Mouse (Mus musculus) gastrocnemius, postnatal 25 days (tissue): ENCODE data around the gene Gfm2. TPM values are rescaled to one million over a fixed set of nuclear protein-coding genes. Genes with fewer than 3 reads are reported as not detected.

Experiments used
- DNase-seq: peaks from one replicate; pipeline ENCODE4 v3.0.0; 2022
- total RNA-seq, 2 experiments: library from RNA; stranded (reverse); gene quantifications; 1 replicate in 1 of 2; 2 replicates in 1 of 2; pipeline ENCODE4 v1.2.3; 2021

The Gfm2 gene
- total RNA-seq, 2 experiments from 2014 or later = 42.7 to 48.2 TPM

DNA sequence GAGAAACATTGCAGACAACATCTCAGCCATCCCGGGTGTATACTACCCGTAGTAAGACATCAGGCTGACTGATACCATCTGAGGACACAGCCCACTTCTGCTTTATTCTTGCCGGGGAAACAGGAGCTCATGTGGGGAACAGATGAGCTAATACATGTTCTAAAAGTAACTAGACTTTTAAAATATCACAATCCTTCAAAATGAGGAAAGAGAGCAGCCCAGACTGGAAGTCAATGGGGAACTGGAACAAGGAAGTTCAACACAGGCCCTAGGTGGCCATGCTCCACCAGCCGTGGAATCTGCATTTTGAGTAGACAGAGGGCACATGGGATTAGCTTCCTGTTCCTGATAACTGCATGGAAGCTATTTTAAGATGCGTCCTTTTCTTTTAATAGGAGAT is 50.0 kb downstream of the Gfm2 start:
- DNase-seq = no peak

DNA sequence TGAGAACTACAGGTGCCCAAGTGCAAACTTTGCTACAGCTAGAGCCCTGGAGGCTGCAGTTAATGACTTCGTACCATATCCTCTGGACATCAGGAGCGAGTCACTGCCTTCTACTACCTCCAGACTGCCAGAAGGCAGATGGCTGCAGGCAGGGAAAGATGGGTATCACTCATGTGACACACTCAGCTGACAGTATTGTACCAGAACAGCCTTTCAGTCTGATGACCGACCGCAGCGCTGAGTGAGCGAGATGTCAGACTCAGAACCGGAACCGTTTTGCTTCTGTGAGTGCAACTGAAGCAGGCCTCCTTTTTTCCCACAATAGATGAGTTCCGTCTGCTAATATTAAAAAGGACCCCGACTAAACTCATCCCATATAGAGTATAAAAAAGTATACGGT is 54.9 kb downstream of the Gfm2 start:
- no peak for DNase-seq

DNA sequence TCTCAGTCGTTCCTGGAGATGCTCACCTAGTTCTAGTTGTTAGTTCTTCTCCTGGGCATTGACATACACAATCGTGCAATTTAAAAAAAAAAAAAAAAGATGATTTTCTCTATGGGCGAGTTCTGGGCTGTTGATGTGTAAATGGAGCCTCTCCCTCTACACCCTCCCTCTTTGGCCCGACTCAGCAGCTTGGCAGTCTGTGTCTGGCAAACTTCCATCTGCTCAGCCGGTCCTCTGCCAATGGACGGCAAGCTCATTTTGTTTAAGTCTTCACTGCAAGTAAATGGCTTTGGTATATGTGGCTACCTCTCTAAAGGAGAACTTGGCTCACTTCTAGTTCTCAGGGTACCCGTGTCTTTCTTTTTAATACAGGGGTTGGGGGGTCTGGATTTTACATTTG is 55.7 kb downstream of the Gfm2 start:
- DNase-seq = peak; percentile 59

DNA sequence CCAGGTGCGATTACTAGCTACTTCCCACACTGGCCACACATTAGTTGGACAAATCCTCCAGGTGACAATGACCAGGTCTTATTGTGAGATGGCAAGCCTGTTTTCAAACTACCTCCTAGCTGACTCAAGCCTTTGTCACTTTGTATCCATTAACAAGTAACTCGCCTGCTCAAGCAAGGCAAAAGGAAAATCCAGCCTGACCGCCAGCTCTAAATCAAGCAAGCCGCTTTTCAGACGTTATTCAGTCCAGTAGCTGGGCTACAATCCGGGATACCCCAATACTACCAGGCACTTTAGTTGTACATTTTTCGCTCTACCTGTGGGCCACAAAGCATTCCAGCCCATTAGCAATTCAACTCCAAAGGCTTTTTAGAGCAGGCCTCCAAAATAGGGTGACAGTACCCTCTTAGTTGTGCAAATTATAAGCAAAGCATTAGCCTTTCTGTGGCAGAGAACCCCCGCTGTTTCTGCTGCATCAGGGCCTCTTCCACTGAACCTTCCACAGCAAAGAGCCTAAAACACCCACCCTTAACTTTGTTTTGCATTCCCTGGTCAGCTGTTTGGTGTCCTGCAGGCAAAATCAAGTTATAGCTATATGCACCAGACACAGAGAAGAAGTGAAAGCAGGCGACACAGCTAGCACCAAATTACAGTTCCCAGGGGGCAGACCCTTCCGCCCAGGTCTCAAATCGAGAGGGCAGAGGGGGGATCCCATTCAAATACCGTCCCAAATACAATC is 58.6 kb downstream of the Gfm2 start:
- DNase-seq = no peak

DNA sequence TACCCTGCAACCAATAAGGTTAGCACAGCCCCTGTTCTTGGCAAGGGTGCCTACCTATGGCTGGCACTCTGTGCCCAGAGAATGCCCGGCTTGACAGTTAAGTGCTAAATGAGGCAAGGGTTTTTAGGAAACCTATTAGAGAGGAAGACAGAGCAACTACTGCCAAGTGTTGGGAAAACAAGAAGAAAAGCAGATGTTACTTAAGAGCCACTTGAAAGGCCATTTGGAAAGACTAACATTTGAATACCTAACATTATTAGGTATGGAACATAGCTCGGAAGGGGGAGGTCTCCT is 59.1 kb downstream of the Gfm2 start:
- DNase-seq = no peak

DNA sequence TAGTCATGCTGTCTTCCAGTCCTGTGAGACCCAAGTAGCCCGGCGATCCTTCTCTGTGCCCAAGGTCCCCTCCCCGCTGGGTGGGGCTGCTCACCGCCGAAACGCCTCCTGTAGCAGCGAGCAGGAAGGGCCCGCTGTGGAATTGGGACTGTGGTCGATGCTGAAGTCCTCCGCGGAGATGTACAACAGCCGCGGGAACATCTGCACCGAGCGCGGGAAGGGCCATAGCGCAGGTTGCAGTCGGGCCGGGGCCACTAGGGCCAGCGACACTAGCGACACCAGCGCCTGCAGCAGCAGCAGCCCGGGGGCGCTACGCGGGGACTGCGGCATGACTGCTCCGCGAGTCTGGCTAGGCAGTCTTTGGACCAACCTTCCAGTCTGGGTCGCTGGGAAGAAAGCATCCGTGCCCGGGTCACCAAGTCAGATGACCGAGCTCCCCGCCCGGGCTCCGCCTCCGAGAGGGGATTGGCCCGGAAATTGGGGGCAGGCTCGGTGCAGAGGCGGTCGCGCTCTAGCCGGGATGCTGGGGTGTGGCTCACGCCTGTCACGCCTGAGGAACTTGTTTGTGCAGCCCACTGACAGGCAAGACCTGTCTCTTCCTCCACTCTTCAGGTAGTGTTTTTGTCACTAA is 60.3 kb downstream of the Gfm2 start, which contains the start of gene Hexb:
TSS of gene Hexb (minus strand) at position 426 of the 631 bp plus-strand sequence.
- DNase-seq = peak; percentile 96

DNA sequence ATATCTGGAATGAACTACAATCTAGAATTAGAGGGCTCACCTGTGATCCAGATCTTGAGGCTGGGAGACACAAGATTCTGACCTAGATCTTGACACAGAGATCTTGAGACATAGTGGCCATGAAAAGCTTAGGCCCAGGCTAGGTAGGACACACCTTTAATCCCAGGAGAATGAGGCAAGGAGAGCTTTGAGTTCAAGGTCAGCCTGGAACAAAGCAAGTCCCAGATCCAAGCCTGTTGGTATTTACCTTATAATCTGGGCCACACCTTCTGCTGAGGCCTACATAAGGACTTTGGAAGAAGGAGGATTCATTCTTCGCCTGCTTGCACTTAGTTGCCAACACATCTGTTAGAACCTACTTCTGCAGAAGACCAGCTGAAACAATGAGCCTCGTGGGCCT is 61.4 kb downstream of the Gfm2 start:
- DNase-seq = no peak

DNA sequence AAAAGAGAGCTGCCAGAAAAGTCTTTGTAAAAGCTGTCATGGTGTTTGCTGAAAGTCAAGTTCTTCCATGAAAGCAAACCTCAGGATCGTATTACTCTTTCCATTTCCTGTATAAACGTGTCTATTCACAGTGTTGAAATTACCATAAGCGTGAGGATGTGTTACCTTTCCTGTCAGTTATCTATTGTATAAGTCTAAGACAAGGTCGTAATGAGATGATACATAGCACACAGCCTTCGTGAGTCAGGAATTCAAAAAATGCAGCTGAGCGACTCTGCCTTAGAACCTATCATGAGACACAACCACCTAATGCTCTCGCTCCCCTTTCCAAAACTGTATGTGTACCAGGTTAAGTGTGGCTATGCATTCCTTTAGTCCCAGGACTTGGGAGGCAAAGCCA is 63.3 kb downstream of the Gfm2 start:
- no peak for DNase-seq

DNA sequence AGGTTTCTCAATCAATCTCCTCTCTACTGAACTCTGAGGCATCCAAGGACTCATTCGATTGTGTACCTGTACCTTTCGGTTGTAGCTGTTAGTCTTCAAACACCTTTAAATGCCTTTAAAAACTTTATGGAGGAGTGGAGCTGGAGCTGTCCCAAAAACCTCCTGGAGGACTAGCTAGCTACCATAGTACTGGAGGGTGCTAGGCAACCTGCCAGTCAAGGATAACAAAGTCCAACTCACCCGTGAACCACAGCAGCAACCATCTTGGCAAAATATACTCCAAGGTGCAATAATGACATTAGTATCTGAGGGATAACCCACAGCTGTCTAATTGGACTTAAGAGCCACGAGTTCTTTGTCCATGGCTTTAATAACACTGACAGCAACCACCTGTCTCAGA is 64.2 kb downstream of the Gfm2 start:
- DNase-seq = no peak

DNA sequence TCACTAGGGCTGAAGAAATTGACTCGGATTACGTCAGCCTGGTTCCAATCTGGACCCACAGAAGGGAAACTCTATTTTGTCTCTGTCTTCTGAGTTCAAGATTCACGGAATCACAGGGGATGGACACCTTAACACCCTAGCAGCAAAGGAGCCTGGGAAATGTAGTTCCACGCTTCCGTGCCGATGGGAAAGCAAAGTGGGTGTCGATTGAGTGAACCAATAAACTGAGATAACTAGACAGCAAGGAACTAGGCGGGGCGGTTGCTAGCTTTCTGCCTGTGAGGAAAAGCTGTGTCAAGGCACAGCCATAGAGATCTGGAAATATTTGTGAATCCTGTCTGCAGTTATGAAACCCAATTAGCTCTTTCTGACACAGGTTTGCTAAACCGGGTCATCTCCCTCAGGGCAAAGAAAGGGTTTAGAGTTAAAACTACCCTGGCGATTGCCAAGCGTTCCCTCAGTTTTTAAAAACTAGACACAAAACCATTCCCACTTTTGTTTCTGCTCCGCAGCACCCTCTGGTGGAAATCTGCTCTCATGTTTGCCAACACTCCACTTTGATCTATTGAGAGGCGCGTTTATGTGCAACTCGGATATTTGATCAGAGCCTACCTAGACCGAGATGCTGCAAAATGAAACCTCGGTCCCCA is 67.4 kb downstream of the Gfm2 start:
- peak; percentile 83 for DNase-seq

DNA sequence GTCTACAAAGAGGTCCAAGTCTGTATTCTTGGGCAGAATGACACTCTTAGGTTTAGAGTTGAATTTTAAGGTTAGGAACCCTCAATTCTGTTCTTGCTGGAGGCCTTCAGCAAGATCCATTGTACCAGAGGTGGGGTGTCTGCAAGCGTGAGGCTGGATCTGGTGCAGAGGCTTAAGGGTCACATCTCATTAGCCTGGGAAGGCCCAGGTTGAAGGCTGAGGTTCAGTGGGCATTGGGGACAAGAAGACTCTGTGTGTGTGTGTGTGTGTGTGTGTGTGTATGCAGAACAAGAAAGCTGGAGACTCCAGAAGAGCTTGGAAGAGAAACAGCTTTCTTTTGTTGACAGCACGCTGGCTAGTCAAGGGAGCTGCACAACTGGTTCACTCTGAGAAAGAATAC is 68.3 kb downstream of the Gfm2 start:
- no peak for DNase-seq

DNA sequence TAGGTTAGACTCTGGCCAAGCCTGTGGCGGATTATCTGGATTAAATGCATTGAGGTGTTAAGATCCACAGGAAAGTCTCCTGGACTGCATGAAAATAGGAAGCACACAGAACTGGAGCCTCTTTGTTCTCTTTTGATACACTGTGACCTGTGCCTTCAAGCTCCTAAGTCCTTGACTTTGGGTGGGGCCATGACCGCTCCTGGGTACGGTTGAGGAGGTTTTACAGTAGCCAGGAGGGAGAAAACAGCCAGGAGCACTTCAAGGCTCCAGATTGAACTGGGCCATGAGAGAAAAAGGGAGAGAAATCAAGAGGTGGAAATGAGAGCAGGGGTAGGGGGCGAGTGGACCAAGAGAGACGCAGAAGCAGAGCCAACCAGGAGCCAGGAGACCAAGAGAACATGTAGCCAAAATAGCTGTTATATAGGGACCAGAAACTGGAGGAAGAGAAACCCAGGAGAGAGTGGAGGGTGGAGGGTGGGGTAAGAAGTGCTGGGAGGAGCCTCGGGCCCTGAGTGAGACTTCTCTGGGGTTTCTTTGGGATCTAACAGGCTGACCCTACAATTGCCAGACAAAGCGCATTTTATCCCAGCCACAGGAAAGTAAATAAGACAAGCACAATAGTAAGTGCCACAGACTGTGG is 69.9 kb downstream of the Gfm2 start:
- no peak for DNase-seq

DNA sequence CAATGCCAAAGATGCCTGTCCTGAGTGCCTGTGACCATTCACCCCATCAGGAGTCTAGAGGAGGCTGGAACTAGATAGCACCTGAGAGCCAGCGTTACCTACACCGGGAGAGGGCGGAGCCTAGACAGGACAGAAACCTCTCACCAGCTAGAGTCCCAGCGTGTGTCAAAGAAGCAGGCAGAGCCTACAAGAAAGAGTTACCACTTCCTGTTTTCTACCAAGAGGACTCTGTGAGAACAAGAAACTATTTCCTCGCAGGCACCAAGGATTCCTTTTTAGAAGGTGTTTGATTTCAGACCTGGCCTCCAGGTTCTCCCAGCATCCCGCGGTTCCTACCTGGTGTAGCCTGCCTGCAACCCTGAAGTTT is 70.4 kb downstream of the Gfm2 start:
- no peak for DNase-seq

DNA sequence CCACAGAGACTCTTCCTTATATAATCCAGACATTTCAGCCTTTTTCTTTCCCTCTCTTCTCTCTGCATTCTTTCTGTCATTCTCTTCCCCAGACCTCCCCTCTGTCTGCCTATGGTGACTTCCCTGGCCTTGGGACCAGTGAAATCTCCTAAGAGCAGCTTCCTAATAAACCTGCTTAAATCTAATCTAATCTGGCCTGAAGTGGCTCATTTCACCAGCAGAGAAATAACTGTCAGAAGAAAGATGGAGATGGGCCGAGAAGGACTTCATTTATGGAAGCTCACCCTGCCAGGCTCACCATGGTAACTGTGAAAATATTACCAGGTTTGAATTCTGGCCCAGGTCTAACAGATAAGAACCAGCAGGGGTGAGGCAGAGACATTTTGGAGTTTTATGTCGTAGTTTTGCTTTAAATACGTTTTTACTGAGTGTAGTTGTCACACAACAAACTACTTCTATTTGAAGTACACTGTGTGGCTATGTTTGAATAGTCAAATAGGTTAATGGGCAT is 70.8 kb downstream of the Gfm2 start:
- no peak for DNase-seq

DNA sequence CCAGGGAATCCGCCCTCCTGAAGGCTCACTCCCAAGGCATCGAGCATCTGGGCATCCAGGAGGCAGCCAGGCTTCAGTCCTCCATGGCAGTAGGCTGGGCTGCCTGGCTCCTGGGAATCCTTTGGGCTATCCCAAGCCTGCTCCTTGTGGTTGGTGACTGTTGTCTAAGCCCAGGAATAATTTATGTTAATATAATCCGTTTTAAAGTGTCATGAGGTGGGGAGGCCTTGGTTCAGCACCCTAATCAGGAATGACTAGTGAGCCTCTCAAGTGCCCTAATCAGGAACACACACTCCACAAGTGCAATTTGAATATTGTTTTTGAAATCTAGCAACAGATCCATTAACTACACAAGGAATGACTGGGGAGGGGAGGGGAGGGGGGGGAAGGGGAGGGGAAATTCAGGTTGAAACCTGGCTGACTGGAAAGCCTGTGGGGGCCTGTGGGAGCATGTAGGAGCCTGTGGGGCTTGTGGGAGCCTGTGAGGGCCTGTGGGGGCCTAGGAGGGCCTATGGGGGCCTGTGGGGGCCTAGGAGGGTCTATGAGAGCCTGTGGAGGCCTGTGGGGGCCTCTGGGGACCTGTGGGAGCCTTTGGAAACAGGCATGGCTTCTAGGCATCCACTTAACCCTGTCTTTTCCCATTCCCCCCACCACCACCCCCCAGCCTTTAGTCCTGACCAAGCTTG is 77.0 kb downstream of the Gfm2 start:
- DNase-seq = no peak

DNA sequence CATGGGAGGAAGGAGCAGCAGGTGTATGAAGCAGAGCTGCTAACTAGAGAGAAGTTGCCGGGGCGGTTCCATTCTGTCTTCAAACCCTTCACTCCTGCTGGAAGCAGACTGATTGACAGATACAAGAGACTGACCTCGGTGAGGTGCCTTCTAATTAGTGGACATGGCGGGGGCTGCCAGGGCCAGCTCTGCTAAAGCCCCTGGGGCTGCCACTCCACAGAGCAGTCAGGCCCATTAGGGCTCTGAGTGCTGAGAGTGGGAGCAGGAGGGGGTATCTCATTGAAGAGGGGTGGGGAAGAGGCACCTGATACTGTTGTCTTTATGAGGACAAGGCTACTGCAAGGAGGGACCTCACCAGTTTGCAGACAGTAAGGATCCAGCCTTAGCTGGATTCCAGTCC is 77.8 kb downstream of the Gfm2 start:
- no peak for DNase-seq

DNA sequence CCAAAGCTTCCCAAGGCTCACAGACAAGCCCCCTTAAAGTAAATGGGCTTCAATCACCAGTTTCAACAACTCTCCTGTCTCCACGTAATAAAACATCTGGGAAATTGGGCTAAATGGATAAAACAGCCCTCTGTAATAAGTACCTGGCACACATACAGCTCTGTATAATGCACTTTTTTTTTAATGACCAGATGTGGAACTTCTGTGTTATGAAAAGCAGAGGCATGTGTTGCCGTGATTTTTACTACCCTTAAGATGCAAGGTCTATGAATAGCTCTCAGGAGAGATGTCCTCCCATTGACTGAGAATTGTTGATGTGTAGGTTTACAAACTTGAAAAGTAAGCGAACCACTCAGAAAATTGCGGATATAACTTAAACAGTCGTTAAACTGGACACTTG is 78.5 kb downstream of the Gfm2 start:
- DNase-seq = no peak

DNA sequence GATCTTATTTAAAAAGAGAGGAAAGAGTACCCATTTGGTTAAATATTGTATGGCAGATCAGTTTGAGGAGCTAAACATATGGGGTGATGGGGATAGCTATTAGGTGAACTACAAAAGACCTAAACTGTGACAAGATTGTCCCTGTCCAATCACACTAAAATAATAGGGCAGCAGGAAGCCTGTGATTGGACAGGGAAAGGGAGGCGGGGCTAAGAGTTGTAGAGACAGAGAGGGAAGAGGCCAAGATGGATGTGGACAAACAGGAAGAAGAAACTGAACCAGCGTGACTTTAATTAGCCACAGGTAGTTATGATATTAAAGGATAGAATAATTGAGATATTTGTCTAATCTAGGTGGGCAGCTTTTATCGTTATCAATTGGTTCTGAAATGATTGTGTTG is 82.3 kb downstream of the Gfm2 start:
- DNase-seq = no peak

DNA sequence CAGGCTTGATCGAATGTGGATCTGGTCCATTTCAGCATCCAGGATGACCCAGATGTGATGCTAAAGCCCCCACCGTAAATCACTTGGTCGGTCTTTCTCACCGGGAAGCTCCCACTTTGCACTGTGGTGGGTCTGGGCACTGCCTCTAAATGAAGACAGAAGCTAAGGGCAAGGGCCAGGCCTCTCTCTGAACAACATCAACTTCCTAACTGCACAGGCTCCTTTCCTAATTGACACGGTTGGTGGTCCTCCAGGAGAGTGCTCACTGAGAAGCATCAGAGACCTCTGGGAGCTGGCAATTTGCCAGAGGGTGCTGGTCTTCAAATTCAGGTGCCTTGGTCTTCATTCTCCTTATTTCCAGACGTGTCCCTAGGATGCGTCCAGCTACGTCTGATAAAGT is 86.1 kb downstream of the Gfm2 start:
- no peak for DNase-seq

DNA sequence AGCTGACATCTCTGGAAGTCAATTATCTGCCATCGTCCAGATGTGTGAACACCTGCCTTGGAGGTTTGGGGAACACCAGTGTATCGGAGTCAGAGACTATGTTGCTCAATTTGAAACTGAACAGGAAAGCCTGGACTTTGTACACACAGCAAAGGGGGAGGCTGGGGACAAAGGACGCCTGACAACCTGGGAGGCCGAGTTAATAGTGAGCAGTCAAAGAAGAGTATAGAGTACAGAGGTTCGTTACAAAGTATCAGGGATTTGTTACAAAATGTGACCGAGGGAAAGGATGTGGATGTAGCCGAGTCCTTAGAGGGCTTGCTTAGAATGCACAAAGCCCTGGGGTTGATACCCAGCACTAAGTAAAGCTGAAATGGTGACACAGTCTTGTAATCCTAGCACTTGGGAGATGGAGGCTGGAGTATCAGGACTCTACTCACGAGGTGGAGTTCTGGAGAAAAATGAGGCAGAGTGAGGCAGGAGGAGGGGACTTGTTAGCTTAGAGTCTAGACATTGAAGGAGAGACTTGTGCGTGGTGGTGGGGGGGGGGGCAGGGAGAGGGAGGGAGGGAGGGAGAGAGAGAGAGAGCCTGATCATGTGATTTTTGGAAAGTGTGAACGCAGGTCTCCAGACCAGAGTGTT is 86.7 kb downstream of the Gfm2 start:
- DNase-seq = no peak

DNA sequence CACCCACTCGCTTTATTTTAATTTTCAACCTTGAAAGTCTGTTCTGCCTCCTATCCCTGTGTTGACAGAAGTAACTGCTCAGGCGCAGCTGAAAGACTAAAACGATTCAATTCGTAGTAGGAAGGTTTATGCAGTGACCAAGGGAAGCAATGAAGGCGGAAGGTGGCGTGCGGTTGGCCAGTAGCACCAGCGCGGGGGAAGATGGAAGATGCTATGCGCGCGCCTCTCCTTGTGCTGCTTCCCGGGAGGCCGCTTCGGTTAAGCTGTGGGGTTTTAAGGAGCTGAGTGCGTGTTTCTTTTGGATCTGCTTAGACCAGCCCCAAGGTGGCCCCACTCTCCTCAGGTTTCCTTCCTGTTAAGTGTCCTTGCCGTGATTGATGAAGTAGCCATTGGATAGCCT is 87.4 kb downstream of the Gfm2 start:
- no peak for DNase-seq

DNA sequence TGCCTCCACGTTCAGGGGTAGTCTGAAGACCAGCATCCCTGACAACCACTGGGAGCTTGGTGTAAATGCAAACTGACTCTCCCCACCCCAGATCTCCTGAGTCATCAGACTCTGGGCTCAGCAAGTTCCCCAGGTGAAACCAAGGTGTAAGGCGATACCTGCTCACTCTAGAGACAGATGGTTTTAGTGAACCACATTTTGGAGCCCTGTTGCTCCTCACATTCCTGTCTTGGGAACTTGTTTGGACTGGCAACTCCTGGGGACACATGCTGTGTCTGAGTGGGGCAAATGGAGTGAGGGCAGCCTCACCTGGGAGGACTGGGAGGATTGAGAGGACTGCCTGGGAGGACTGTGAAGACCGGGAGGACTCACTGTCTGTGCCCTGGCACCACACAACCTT is 90.1 kb downstream of the Gfm2 start:
- DNase-seq = no peak
